In genomic region chr19:42158246-42159017, GRCm38 (mm10) we compare ENCODE assay signal across 11 mouse cellular contexts. TPM values are rescaled to one million over a fixed set of nuclear protein-coding genes. Genes with fewer than 3 reads are reported as not detected.
DNase-seq lines count a peak whose midpoint lies in the region; ATAC-seq and TF ChIP-seq lines count a peak whose summit lies in the region.
"Had no signal": no experiment of that assay in that cellular context is flagged by ENCODE, and none has a peak within 500 bp of the region (broad histone marks: within the 10 kb centered on the region; RNA-seq: fewer than 3 reads in every experiment).

No protein-coding gene starts in this region.

- WGBS in kidney, embryonic 14.5 days = 33% methylated on average over 13 of the region's 13 CpGs
- 29% methylated on average over 13 of the region's 13 CpGs for WGBS in kidney, embryonic 15.5 days
- WGBS in limb, embryonic 10.5 days = 50% methylated on average over 13 of the region's 13 CpGs

- no peaks in the 10 kb centered on the region for H3K9me3 ChIP-seq in kidney, embryonic 14.5 days (ENCODE audit: control insufficient read depth, low read length)
- no peaks in the 10 kb centered on the region for H3K9me3 ChIP-seq in kidney, embryonic 15.5 days (replicated peaks)
- H3K9me3 ChIP-seq in CH12.LX (replicated peaks; ENCODE audit: low read length) = no peaks in the 10 kb centered on the region
- H3K9me3 ChIP-seq in limb, embryonic 10.5 days (replicated peaks) = no peaks in the 10 kb centered on the region

- 0 out of 2 replicates have a peak, but pooled peaks have one; percentile 32 for ATAC-seq in kidney, embryonic 14.5 days (ENCODE audit: low FRiP score, low TSS enrichment)
- ATAC-seq in kidney, embryonic 15.5 days (replicated peaks; ENCODE audit: low FRiP score) = no peak

- 0 out of 2 replicates have a peak overlapping the region, but pooled peaks have one; percentile 15 for H3K4me2 ChIP-seq in kidney, embryonic 14.5 days (replicated peaks; ENCODE audit: low read depth, low read length)
- H3K4me2 ChIP-seq in kidney, embryonic 15.5 days = no peak overlapping the region
- no peak overlapping the region for H3K4me2 ChIP-seq in CH12.LX (ENCODE audit: insufficient read depth, low read depth, poor library complexity, severe bottlenecking)

- no peak overlapping the region for H3K27ac ChIP-seq in kidney, embryonic 14.5 days (ENCODE audit: low read depth, low read length)
- H3K27ac ChIP-seq in kidney, embryonic 15.5 days = no peak overlapping the region
- peak overlapping the region; percentile 72 for H3K27ac ChIP-seq in CH12.LX (ENCODE audit: insufficient read depth, low read depth)
- peak overlapping the region; percentile 39 for H3K27ac ChIP-seq in limb, embryonic 10.5 days
- H3K27ac ChIP-seq: left cerebral cortex, adult 2 months had no signal

- H3K4me1 ChIP-seq in kidney, embryonic 14.5 days (ENCODE audit: control insufficient read depth, insufficient read depth, low read length) = 0 out of 2 replicates have a peak, but pooled peaks cover 4% of the 10 kb centered on the region
- H3K4me1 ChIP-seq in kidney, embryonic 15.5 days = peaks cover 13% of the 10 kb centered on the region; the same call in 1 of the 2 replicates
- H3K4me1 ChIP-seq in CH12.LX (ENCODE audit: control insufficient read depth in 1 of 2, insufficient read depth in 2 of 2) = peaks cover 3 to 10% of the 10 kb centered on the region in 2 experiments; a peak in 3 of 4 replicates
- peaks cover 11% of the 10 kb centered on the region; the same call in 1 of the 2 replicates for H3K4me1 ChIP-seq in limb, embryonic 10.5 days

- dilution Hi-C loops in CH12.LX (cut with MboI; ENCODE audit: extremely low pct_ligation_motif_present, extremely low pct_unique_long_range_greater_than_20kb, low sequenced_read_pairs) = no loop called here

- H3K36me3 ChIP-seq in kidney, embryonic 14.5 days (ENCODE audit: control insufficient read depth, insufficient read depth, low read length) = no peaks in the 10 kb centered on the region
- H3K36me3 ChIP-seq in kidney, embryonic 15.5 days = no peaks in the 10 kb centered on the region
- no peaks in the 10 kb centered on the region for H3K36me3 ChIP-seq in CH12.LX (replicated peaks in 1 of 2; ENCODE audit: control insufficient read depth in 1 of 2, insufficient read depth in 1 of 2, low read length in 1 of 2)
- H3K36me3 ChIP-seq in limb, embryonic 10.5 days = no peaks in the 10 kb centered on the region

- in situ Hi-C loops in CH12.LX (cut with MboI; ENCODE audit: low pct_ligation_motif_present, low pct_unique_long_range_greater_than_20kb, low sequenced_read_pairs) = no loop called here

- H3K9ac ChIP-seq in kidney, embryonic 14.5 days (ENCODE audit: low read depth, low read length) = 0 out of 2 replicates have a peak overlapping the region, but pooled peaks have one; percentile 7
- no peak overlapping the region for H3K9ac ChIP-seq in kidney, embryonic 15.5 days
- H3K9ac ChIP-seq in CH12.LX (ENCODE audit: insufficient read depth, low read depth) = peak overlapping the region; percentile 17; the same call in 1 of the 2 replicates

- DNase-seq in CH12.LX (ENCODE audit: extremely low read depth) = no peak
- peak; percentile 52 for DNase-seq in NIH3T3 (ENCODE audit: low read depth)
- DNase-seq in limb, embryonic 10.5 days (ENCODE audit: low spot score) = no peak
- no peak for DNase-seq in natural killer cell, adult 2 months (ENCODE audit: low spot score in 2 of 2)
- no peak for DNase-seq in thymus, postnatal 10 days (ENCODE audit: low spot score in 2 of 2)
- no peak for DNase-seq in left cerebral cortex, adult 11 months (ENCODE audit: low spot score)
- DNase-seq: kidney, postnatal 10 days; lung, postnatal 10 days had no signal

- no peak; a peak in 1 of 4 replicates for TF ChIP-seq CTCF in CH12.LX (conservative IDR thresholded peaks at IDR 0.05 in 1 of 2, IDR thresholded peaks at IDR 0.05 in 1 of 2; ENCODE audit: low read depth in 2 of 2, low read length in 2 of 2)

- no peak for TF ChIP-seq POLR2A in CH12.LX (IDR thresholded peaks at IDR 0.05; ENCODE audit: low read depth, low read length)

- H3K4me3 ChIP-seq in kidney, embryonic 14.5 days (ENCODE audit: low read length) = no peak overlapping the region
- no peak overlapping the region for H3K4me3 ChIP-seq in kidney, embryonic 15.5 days (replicated peaks)
- peak overlapping the region in 1 of 3 experiments; percentile 29 for H3K4me3 ChIP-seq in CH12.LX (replicated peaks in 1 of 3; ENCODE audit: low read depth in 2 of 3, low read length in 2 of 3, poor library complexity in 1 of 3)
- no peak overlapping the region for H3K4me3 ChIP-seq in limb, embryonic 10.5 days
- H3K4me3 ChIP-seq: left cerebral cortex, adult 2 months had no signal

- H3K79me2 ChIP-seq in CH12.LX (replicated peaks; ENCODE audit: control insufficient read depth, extremely low read depth, insufficient read depth, poor library complexity, severe bottlenecking) = no peaks in the 10 kb centered on the region

- TF ChIP-seq RAD21 in CH12.LX (IDR thresholded peaks at IDR 0.05; ENCODE audit: low read depth, low read length) = no peak

- H3K27me3 ChIP-seq in kidney, embryonic 14.5 days (ENCODE audit: control insufficient read depth, insufficient read depth, low read length) = no peaks in the 10 kb centered on the region
- no peaks in the 10 kb centered on the region for H3K27me3 ChIP-seq in kidney, embryonic 15.5 days
- H3K27me3 ChIP-seq in CH12.LX (replicated peaks) = peaks cover 2% of the 10 kb centered on the region
- H3K27me3 ChIP-seq in limb, embryonic 10.5 days (ENCODE audit: low read depth, poor library complexity, severe bottlenecking) = no peaks in the 10 kb centered on the region

- TF ChIP-seq EP300 in CH12.LX (IDR thresholded peaks at IDR 0.05; ENCODE audit: low read length) = no peak

TF ChIP-seq in CH12.LX, 34 proteins besides CTCF, POLR2A, EP300 and RAD21:
- TF ChIP-seq JUND (conservative IDR thresholded peaks at IDR 0.05; ENCODE audit: low read depth, low read length) (no peak), SMC3 (IDR thresholded peaks at IDR 0.05; ENCODE audit: low read depth, low read length) (no peak), HCFC1 (IDR thresholded peaks at IDR 0.05; ENCODE audit: low read depth, low read length) (no peak), ZMIZ1 (IDR thresholded peaks at IDR 0.05; ENCODE audit: low read depth, low read length) (no peak), RCOR1 (conservative IDR thresholded peaks at IDR 0.05; ENCODE audit: low read depth, low read length) (no peak)

RNA-seq across cellular contexts. Expression of gene Zfyve27, which starts 5.3 kb away (rescaled TPM):
- polyA plus RNA-seq in kidney, embryonic 14.5 days (2014; fragmentation: Nextera tagmentation; extraction: Ambion mirVana) = 12.7 and 17.8 TPM in 2 replicates
- polyA plus RNA-seq in kidney, embryonic 15.5 days (2015; fragmentation: Nextera tagmentation; extraction: Ambion mirVana) = 26.5 and 29.4 TPM in 2 replicates
- total RNA-seq in CH12.LX (2012; rRNA removed) (14.6 and 16.2 TPM in 2 replicates), CH12.LX (2014; rRNA removed) (11.3 and 11.4 TPM in 2 replicates)
- 18.3 and 19.2 TPM in 2 replicates for polyA plus RNA-seq in CH12.LX (2012; ENCODE audit: insufficient read length, low read depth)
- 27.6 and 30.8 TPM in 2 replicates for polyA plus RNA-seq in limb, embryonic 10.5 days (2016; fragmentation: Nextera tagmentation; extraction: Ambion mirVana)

RNA-seq across cellular contexts. Expression of gene Marveld1, which starts 11.2 kb away (rescaled TPM):
- polyA plus RNA-seq in kidney, embryonic 14.5 days (2014; fragmentation: Nextera tagmentation; extraction: Ambion mirVana) = 9.6 and 14.2 TPM in 2 replicates
- 9.7 and 9.8 TPM in 2 replicates for polyA plus RNA-seq in kidney, embryonic 15.5 days (2015; fragmentation: Nextera tagmentation; extraction: Ambion mirVana)
- total RNA-seq in CH12.LX (2012; rRNA removed) (not detected in 2 replicates), CH12.LX (2014; rRNA removed) (not detected in 2 replicates)
- 0.07 TPM in 1 of 2 replicates, not detected in the other for polyA plus RNA-seq in CH12.LX (2012; ENCODE audit: insufficient read length, low read depth)
- 5.6 and 5.8 TPM in 2 replicates for polyA plus RNA-seq in limb, embryonic 10.5 days (2016; fragmentation: Nextera tagmentation; extraction: Ambion mirVana)

RNA-seq across cellular contexts. Expression of gene Avpi1, which starts 29.6 kb away (rescaled TPM):
- polyA plus RNA-seq in kidney, embryonic 14.5 days (2014; fragmentation: Nextera tagmentation; extraction: Ambion mirVana) = 21.2 and 22.9 TPM in 2 replicates
- polyA plus RNA-seq in kidney, embryonic 15.5 days (2015; fragmentation: Nextera tagmentation; extraction: Ambion mirVana) = 21.5 and 22.6 TPM in 2 replicates
- total RNA-seq in CH12.LX (2012; rRNA removed) (7.7 and 9.3 TPM in 2 replicates), CH12.LX (2014; rRNA removed) (8.1 and 9.0 TPM in 2 replicates)
- 5.9 and 6.5 TPM in 2 replicates for polyA plus RNA-seq in CH12.LX (2012; ENCODE audit: insufficient read length, low read depth)
- 22.1 and 25.0 TPM in 2 replicates for polyA plus RNA-seq in limb, embryonic 10.5 days (2016; fragmentation: Nextera tagmentation; extraction: Ambion mirVana)

RNA-seq across cellular contexts. Expression of gene Sfrp5, which starts 43.6 kb away (rescaled TPM):
- 0.53 and 0.91 TPM in 2 replicates for polyA plus RNA-seq in kidney, embryonic 14.5 days (2014; fragmentation: Nextera tagmentation; extraction: Ambion mirVana)
- polyA plus RNA-seq in kidney, embryonic 15.5 days (2015; fragmentation: Nextera tagmentation; extraction: Ambion mirVana) = 1.2 and 2.1 TPM in 2 replicates
- total RNA-seq in CH12.LX (2012; rRNA removed) (not detected in 2 replicates), CH12.LX (2014; rRNA removed) (not detected in 2 replicates)
- polyA plus RNA-seq in CH12.LX (2012; ENCODE audit: insufficient read length, low read depth) = not detected in 2 replicates
- 0.21 and 2.4 TPM in 2 replicates for polyA plus RNA-seq in limb, embryonic 10.5 days (2016; fragmentation: Nextera tagmentation; extraction: Ambion mirVana)

Comparison
In these comparisons a context has a peak if more than half of its experiments do, and no peak if none do; other contexts are left out.
1. H3K27ac ChIP-seq: peak in CH12.LX (single experiment) and limb, embryonic 10.5 days (single experiment); none in kidney, embryonic 14.5 days (single experiment) and kidney, embryonic 15.5 days (single experiment).